Mouse (Mus musculus) monocyte, adult 2 months (primary cell): ENCODE measurements around the gene Sun3.

Experiments used
- DNase-seq, 2 experiments: peaks; one replicate each; pipeline ENCODE4 v3.0.0; 2022; ENCODE audit warnings: low spot score in 2 of 2, low read depth in 1 of 2

Gene Sun3

GRCm38 (mm10) chr11:9048703-9049060 lies at the start of gene Sun3:
TSS of gene Sun3 (minus strand) at chr11:9048991.
- DNase-seq, result no peak

GRCm38 (mm10) chr11:9076444-9076843 lies 27.7 kb upstream of the Sun3 start:
- no peak for DNase-seq

- DNase-seq, result no peak
Observed at GRCm38 (mm10) chr11:9060484-9060883, 11.7 kb upstream of the Sun3 start.

- no peak for DNase-seq
Observed at GRCm38 (mm10) chr11:9060029-9060428, 11.2 kb upstream of the Sun3 start.

- DNase-seq, result no peak
Observed at GRCm38 (mm10) chr11:9057711-9058110, 8.9 kb upstream of the Sun3 start.

GRCm38 (mm10) chr11:9056937-9057336 lies 8.1 kb upstream of the Sun3 start:
- DNase-seq, result no peak

GRCm38 (mm10) chr11:9051895-9052294 lies 3.1 kb upstream of the Sun3 start:
- no peak for DNase-seq

- no peak for DNase-seq
Observed at GRCm38 (mm10) chr11:9050241-9050640, 1.4 kb upstream of the Sun3 start.

- peak; percentile 26 to 35 for DNase-seq
Observed at GRCm38 (mm10) chr11:9048011-9048702, 634 bp downstream of the Sun3 start, which contains the start of gene Gm11992. TSS of gene Gm11992 (plus strand) at chr11:9048594.

- DNase-seq, result no peak
Observed at GRCm38 (mm10) chr11:9047044-9047443, 1.7 kb downstream of the Sun3 start.

- no peak for DNase-seq
Observed at GRCm38 (mm10) chr11:9046546-9046945, 2.2 kb downstream of the Sun3 start.

GRCm38 (mm10) chr11:9031530-9031929 lies 17.3 kb downstream of the Sun3 start:
- DNase-seq, result no peak

- DNase-seq, result no peak
Observed at GRCm38 (mm10) chr11:9025211-9025610, 23.6 kb downstream of the Sun3 start.

- DNase-seq, result no peak
Observed at GRCm38 (mm10) chr11:9024782-9025181, 24.0 kb downstream of the Sun3 start.

GRCm38 (mm10) chr11:9020207-9020606 lies 28.6 kb downstream of the Sun3 start:
- DNase-seq, result no peak

GRCm38 (mm10) chr11:9018491-9019267 lies 30.1 kb downstream of the Sun3 start:
- no peak for DNase-seq

GRCm38 (mm10) chr11:9014740-9015139 lies 34.1 kb downstream of the Sun3 start:
- DNase-seq, result no peak

GRCm38 (mm10) chr11:9011348-9011747 lies 37.4 kb downstream of the Sun3 start:
- DNase-seq, result no peak

- peak; percentile 51 to 56 for DNase-seq
Observed at GRCm38 (mm10) chr11:9010853-9011339, 37.9 kb downstream of the Sun3 start, which contains the start of gene Hus1. TSS of gene Hus1 (minus strand) at chr11:9011191.

- DNase-seq, result peak in 1 of 2 experiments; percentile 9
Observed at GRCm38 (mm10) chr11:9010416-9010815, 38.4 kb downstream of the Sun3 start.

GRCm38 (mm10) chr11:9008761-9009160 lies 40.0 kb downstream of the Sun3 start:
- no peak for DNase-seq

GRCm38 (mm10) chr11:8988084-8988483 lies 60.7 kb downstream of the Sun3 start:
- DNase-seq, result no peak
